Mouse (Mus musculus): ENCODE data around the gene AB124611. TPM values are rescaled to one million over a fixed set of nuclear protein-coding genes. Genes with fewer than 3 reads are reported as not detected.
"Not testable (repeated sequence)": the region's sequence is repeated elsewhere in the genome, so short reads cannot be mapped to it uniquely, and the experiment has no call there.

AB124611 gene
- polyA plus RNA-seq, 1 experiment from 2014 or later, result 6.0 TPM

DNA sequence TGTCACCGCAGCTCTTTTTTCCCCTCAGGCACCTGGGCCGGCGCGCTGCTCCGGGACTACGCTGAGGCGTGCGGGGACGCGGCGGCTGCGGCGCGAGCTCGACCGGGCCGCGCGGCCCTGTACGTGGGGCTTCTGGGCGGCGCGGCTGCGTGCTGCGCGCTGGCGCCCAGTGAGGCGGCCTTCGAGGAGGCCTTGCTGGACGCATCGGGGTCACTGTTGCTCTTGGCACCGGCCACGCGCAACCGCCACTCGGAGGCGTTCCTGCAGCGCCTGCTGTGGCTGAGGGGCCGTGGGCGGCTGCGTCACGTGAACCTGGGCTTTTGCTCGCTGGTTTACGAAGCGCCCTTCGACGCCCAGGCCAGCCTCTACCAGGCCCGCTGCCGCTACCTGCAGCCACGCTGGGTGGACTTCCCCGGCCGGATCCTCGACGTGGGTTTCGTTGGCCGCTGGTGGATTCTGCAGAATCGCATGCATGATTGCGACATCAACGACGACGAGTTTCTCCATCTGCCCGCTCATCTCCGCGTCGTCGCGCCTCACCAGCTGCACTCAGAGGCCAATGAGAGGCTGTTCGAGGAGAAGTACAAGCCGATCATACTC, 67.2 kb downstream of the AB124611 start:
- Histone ChIP-seq H3K4me2 (replicated peaks; ENCODE audit: low read depth, low read length) (peak overlapping the region; percentile 93), H3K9me3 (ENCODE audit: control insufficient read depth, low read depth, low read length) (no peaks in the 10 kb centered on the region), H3K9ac (replicated peaks; ENCODE audit: low read depth, low read length) (peak overlapping the region; percentile 83), H3K4me3 (ENCODE audit: low read depth, low read length) (peak overlapping the region; percentile 93), H3K27me3 (ENCODE audit: control insufficient read depth, insufficient read depth, low read length) (no peaks in the 10 kb centered on the region), H3K36me3 (ENCODE audit: control insufficient read depth, insufficient read depth, low read length) (peaks cover 27% of the 10 kb centered on the region), H3K27ac (ENCODE audit: low read length) (peak overlapping the region; percentile 70), H3K4me1 (ENCODE audit: control insufficient read depth, insufficient read depth, low read length) (peaks cover 19% of the 10 kb centered on the region)
- WGBS, result under 1% methylated on average over 55 of the region's 69 CpGs
- ATAC-seq (ENCODE audit: insufficient number of reproducible peaks, insufficient read depth, low FRiP score, low read depth), result peak; percentile 48; the same call in 1 of the 2 replicates

GRCm38 (mm10) chr9:21594350-21594749, 68.4 kb downstream of the AB124611 start:
- Histone ChIP-seq H3K4me1 (ENCODE audit: control insufficient read depth, insufficient read depth, low read length) (peaks cover 19% of the 10 kb centered on the region), H3K36me3 (ENCODE audit: control insufficient read depth, insufficient read depth, low read length) (peaks cover 16% of the 10 kb centered on the region)
- H3K9ac ChIP-seq (replicated peaks; ENCODE audit: low read depth, low read length); ATAC-seq (ENCODE audit: insufficient number of reproducible peaks, insufficient read depth, low FRiP score, low read depth); H3K4me3 ChIP-seq (ENCODE audit: low read depth, low read length); H3K4me2 ChIP-seq (replicated peaks; ENCODE audit: low read depth, low read length); H3K27ac ChIP-seq (ENCODE audit: low read length); H3K27me3 ChIP-seq (ENCODE audit: control insufficient read depth, insufficient read depth, low read length); H3K9me3 ChIP-seq (ENCODE audit: control insufficient read depth, low read depth, low read length): not testable (repeated sequence)
- 87% methylated on average over 8 of the region's 8 CpGs for WGBS

DNA sequence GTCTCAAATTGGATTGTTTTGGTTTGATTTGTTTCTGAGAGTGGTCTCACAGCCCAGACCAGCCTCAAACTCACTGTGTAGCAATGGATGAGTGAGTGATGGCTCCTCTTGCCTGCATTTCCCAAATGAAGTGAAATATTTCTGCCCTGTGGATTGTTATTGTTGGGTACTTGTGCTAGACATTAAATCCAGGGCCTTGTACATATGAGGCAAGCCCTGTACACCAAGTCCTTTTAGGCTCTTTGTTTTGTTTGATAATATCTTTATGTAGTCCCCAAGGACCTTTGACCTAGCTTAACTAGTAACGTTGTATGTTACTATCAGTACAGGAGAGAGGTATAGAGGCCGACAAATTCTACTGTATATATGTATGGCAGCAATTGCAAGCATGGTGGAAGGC, 68.9 kb downstream of the AB124611 start:
- Histone ChIP-seq H3K36me3 (ENCODE audit: control insufficient read depth, insufficient read depth, low read length) (peaks cover 11% of the 10 kb centered on the region), H3K27ac (ENCODE audit: low read length) (no peak overlapping the region), H3K4me3 (ENCODE audit: low read depth, low read length) (no peak overlapping the region), H3K9ac (replicated peaks; ENCODE audit: low read depth, low read length) (no peak overlapping the region), H3K27me3 (ENCODE audit: control insufficient read depth, insufficient read depth, low read length) (no peaks in the 10 kb centered on the region), H3K4me2 (replicated peaks; ENCODE audit: low read depth, low read length) (no peak overlapping the region), H3K4me1 (ENCODE audit: control insufficient read depth, insufficient read depth, low read length) (peaks cover 19% of the 10 kb centered on the region), H3K9me3 (ENCODE audit: control insufficient read depth, low read depth, low read length) (no peaks in the 10 kb centered on the region)
- no peak for ATAC-seq (ENCODE audit: insufficient number of reproducible peaks, insufficient read depth, low FRiP score, low read depth)
- WGBS, result 83% methylated on average over 2 of the region's 2 CpGs

Small RNA genes within 50 kb of the gene (microRNA-seq; reads per million reads assigned to microRNA genes)
- 9.6 reads per million, percentile 20 among the genes with 10 or more reads in this experiment for gene Mir199a-1

Other genes with a start within 250 kb of the AB124611 start
- gene Kri1, start 238.2 kb upstream of the AB124611 start, polyA plus RNA-seq (2014; fragmentation: Nextera tagmentation; extraction: Ambion mirVana), result 14.1 and 14.7 TPM in 2 replicates
- gene Cdkn2d, start 234.8 kb upstream of the AB124611 start, polyA plus RNA-seq (2014; fragmentation: Nextera tagmentation; extraction: Ambion mirVana), result 47.4 and 48.5 TPM in 2 replicates
- gene Ap1m2, start 213.8 kb upstream of the AB124611 start, polyA plus RNA-seq (2014; fragmentation: Nextera tagmentation; extraction: Ambion mirVana), result 54.4 and 55.8 TPM in 2 replicates
- gene Slc44a2, start 205.5 kb upstream of the AB124611 start, polyA plus RNA-seq (2014; fragmentation: Nextera tagmentation; extraction: Ambion mirVana), result 122 and 125 TPM in 2 replicates
- 184 and 193 TPM in 2 replicates for gene Ilf3, start 158.3 kb upstream of the AB124611 start, polyA plus RNA-seq (2014; fragmentation: Nextera tagmentation; extraction: Ambion mirVana)
- gene Qtrt1, start 114.3 kb upstream of the AB124611 start, polyA plus RNA-seq (2014; fragmentation: Nextera tagmentation; extraction: Ambion mirVana), result 54.2 and 65.4 TPM in 2 replicates
- gene Dnm2, start 101.3 kb upstream of the AB124611 start, polyA plus RNA-seq (2014; fragmentation: Nextera tagmentation; extraction: Ambion mirVana), result 61.6 and 62.4 TPM in 2 replicates
- gene Tmed1, start 15.9 kb upstream of the AB124611 start, polyA plus RNA-seq (2014; fragmentation: Nextera tagmentation; extraction: Ambion mirVana), result 92.8 and 94.5 TPM in 2 replicates
- 39.7 and 42.7 TPM in 2 replicates for gene Carm1, start 20.7 kb downstream of the AB124611 start, polyA plus RNA-seq (2014; fragmentation: Nextera tagmentation; extraction: Ambion mirVana)
- 29.4 and 33.4 TPM in 2 replicates for gene Timm29, start 66.5 kb downstream of the AB124611 start, polyA plus RNA-seq (2014; fragmentation: Nextera tagmentation; extraction: Ambion mirVana)
- 26.9 and 27.5 TPM in 2 replicates for gene Yipf2, start 66.7 kb downstream of the AB124611 start, polyA plus RNA-seq (2014; fragmentation: Nextera tagmentation; extraction: Ambion mirVana)
- 91.8 and 95.0 TPM in 2 replicates for gene Smarca4, start 90.0 kb downstream of the AB124611 start, polyA plus RNA-seq (2014; fragmentation: Nextera tagmentation; extraction: Ambion mirVana)
- 23.8 and 26.9 TPM in 2 replicates for gene Ldlr, start 197.3 kb downstream of the AB124611 start, polyA plus RNA-seq (2014; fragmentation: Nextera tagmentation; extraction: Ambion mirVana)
- gene Spc24, start 234.1 kb downstream of the AB124611 start, polyA plus RNA-seq (2014; fragmentation: Nextera tagmentation; extraction: Ambion mirVana), result 111 and 120 TPM in 2 replicates